Mouse (Mus musculus) midbrain, embryonic 12.5 days (tissue): ENCODE measurements at regions not wholly inside any gene's neighbourhood (a gene's known extent, or its start where the extent isn't known, plus 50 kb on each side); places are given as distances from the start of the nearest gene placed in this dataset.

Experiments used
- ATAC-seq: fragments of 200-750 bp; cut with Nextera tagmentation; 2 replicates; pipeline ENCODE4 v1.8.0; 2017; ENCODE audit warnings: low read depth, moderate TSS enrichment, moderate library complexity; ENCODE audit not compliant: low FRiP score
- H3K27ac ChIP-seq: fragments of 300-500 bp; sonication (generic); replicated peaks from 2 replicates; pipeline ENCODE4 v1.5.1; 2016; ENCODE audit warnings: mild to moderate bottlenecking
- H3K27me3 ChIP-seq: fragments of 300-500 bp; sonication (generic); 2 replicates; pipeline ENCODE4 v1.6.1; 2016; ENCODE audit warnings: mild to moderate bottlenecking
- H3K36me3 ChIP-seq: fragments of 300-500 bp; sonication (generic); 2 replicates; pipeline ENCODE4 v1.6.1; 2016
- H3K4me1 ChIP-seq: fragments of 300-500 bp; sonication (generic); 2 replicates; pipeline ENCODE4 v1.6.1; 2016
- H3K4me2 ChIP-seq: fragments of 300-500 bp; sonication (generic); replicated peaks from 2 replicates; pipeline ENCODE4 v1.6.1; 2016; ENCODE audit warnings: mild to moderate bottlenecking, moderate library complexity
- H3K4me3 ChIP-seq: fragments of 300-500 bp; sonication (generic); 2 replicates; pipeline ENCODE4 v1.5.1; 2016; ENCODE audit warnings: mild to moderate bottlenecking
- H3K9ac ChIP-seq: fragments of 300-500 bp; sonication (generic); replicated peaks from 2 replicates; pipeline ENCODE4 v1.6.1; 2016; ENCODE audit warnings: mild to moderate bottlenecking, moderate library complexity
- H3K9me3 ChIP-seq: fragments of 300-500 bp; sonication (generic); 2 replicates; pipeline ENCODE4 v1.6.1; 2016; ENCODE audit warnings: mild to moderate bottlenecking
- WGBS: fragments of 180-500 bp; shearing (Covaris S2); methylation state at CpG from one replicate; pipeline ENCODE4 v1.1.7; 2016; 5-methylcytosine and 5-hydroxymethylcytosine counted together

- ATAC-seq: no peak
- no peaks in the 10 kb centered on the region for H3K9me3 ChIP-seq
- 65% methylated on average over 1 of the region's 1 CpGs for WGBS
- H3K4me3 ChIP-seq: no peak overlapping the region
- no peaks in the 10 kb centered on the region for H3K36me3 ChIP-seq
- no peak overlapping the region for H3K4me2 ChIP-seq
- H3K27ac ChIP-seq: no peak overlapping the region
- H3K9ac ChIP-seq: no peak overlapping the region
- no peaks in the 10 kb centered on the region for H3K4me1 ChIP-seq
- H3K27me3 ChIP-seq: no peaks in the 10 kb centered on the region
Observed at GRCm38 (mm10) chr16:69515122-69515521, 348.4 kb downstream of the Speer2 start.

GRCm38 (mm10) chr16:69477317-69477716 lies 386.2 kb downstream of the Speer2 start:
- 31% methylated on average over 4 of the region's 4 CpGs for WGBS

GRCm38 (mm10) chr16:69469024-69469780 lies 394.3 kb downstream of the Speer2 start:
- WGBS: 26% methylated on average over 9 of the region's 9 CpGs
- Histone ChIP-seq H3K4me3 (peak overlapping the region; percentile 27), H3K9me3 (no peaks in the 10 kb centered on the region), H3K4me2 (peak overlapping the region; percentile 50), H3K4me1 (peaks cover 6% of the 10 kb centered on the region; the same call in 1 of the 2 replicates), H3K27me3 (no peaks in the 10 kb centered on the region), H3K9ac (no peak overlapping the region), H3K36me3 (no peaks in the 10 kb centered on the region), H3K27ac (no peak overlapping the region)
- ATAC-seq: peak; percentile 81

More at GRCm38 (mm10) chr16:69477317-69477716, 386.2 kb downstream of the Speer2 start:
- no peak overlapping the region for H3K4me3 ChIP-seq
- ATAC-seq: peak; percentile 67
- no peak overlapping the region for H3K4me2 ChIP-seq
- H3K9me3 ChIP-seq: no peaks in the 10 kb centered on the region
- H3K27ac ChIP-seq: no peak overlapping the region
- H3K4me1 ChIP-seq: no peaks in the 10 kb centered on the region
- H3K36me3 ChIP-seq: no peaks in the 10 kb centered on the region
- no peak overlapping the region for H3K9ac ChIP-seq
- no peaks in the 10 kb centered on the region for H3K27me3 ChIP-seq

GRCm38 (mm10) chr16:69459171-69459570 lies 404.4 kb downstream of the Speer2 start:
- ATAC-seq: no peak
- no peak overlapping the region for H3K9ac ChIP-seq
- H3K27ac ChIP-seq: no peak overlapping the region
- no peak overlapping the region for H3K4me3 ChIP-seq
- WGBS: 85% methylated on average over 2 of the region's 2 CpGs
- no peaks in the 10 kb centered on the region for H3K36me3 ChIP-seq
- no peaks in the 10 kb centered on the region for H3K27me3 ChIP-seq
- H3K9me3 ChIP-seq: no peaks in the 10 kb centered on the region
- no peak overlapping the region for H3K4me2 ChIP-seq
- H3K4me1 ChIP-seq: no peaks in the 10 kb centered on the region

- H3K4me2 ChIP-seq: no peak overlapping the region
- peaks cover 5% of the 10 kb centered on the region; the same call in 1 of the 2 replicates for H3K4me1 ChIP-seq
- no peak overlapping the region for H3K27ac ChIP-seq
- no peak overlapping the region for H3K9ac ChIP-seq
- H3K9me3 ChIP-seq: no peaks in the 10 kb centered on the region
- no peak for ATAC-seq
- no peaks in the 10 kb centered on the region for H3K27me3 ChIP-seq
- H3K4me3 ChIP-seq: no peak overlapping the region
- H3K36me3 ChIP-seq: no peaks in the 10 kb centered on the region
- WGBS: 50% methylated on average over 12 of the region's 12 CpGs
Observed at GRCm38 (mm10) chr16:69424661-69425634, 438.6 kb downstream of the Speer2 start.
